Mouse (Mus musculus): ENCODE measurements around the gene Amigo1.

- TF ChIP-seq GATA1 (IDR thresholded peaks at IDR 0.05; ENCODE audit: low read depth, low read length) = no peak
- no peak for TF ChIP-seq EP300 (IDR thresholded peaks at IDR 0.05; ENCODE audit: low read depth in 1 of 2, low read length in 2 of 2)
- no peak for TF ChIP-seq CTCF (IDR thresholded peaks at IDR 0.05 in 2 of 3, conservative IDR thresholded peaks at IDR 0.05 in 1 of 3; ENCODE audit: control insufficient read depth in 1 of 3, insufficient read depth in 1 of 3, low read depth in 2 of 3, low read length in 3 of 3, poor library complexity in 1 of 3, severe bottlenecking in 1 of 3)
Measured at GRCm38 (mm10) chr3:108158383-108159037, 27.6 kb upstream of the Amigo1 start.

All from MEL (cell line).